Mouse (Mus musculus) kidney, postnatal 0 days (tissue): ENCODE measurements around the gene Acpp. TPM values are rescaled to one million over a fixed set of nuclear protein-coding genes. Genes with fewer than 3 reads are reported as not detected.

Experiments
- ATAC-seq: fragments of 200-750 bp; cut with Nextera tagmentation; replicated peaks from 2 replicates; pipeline ENCODE4 v1.8.0; 2017; ENCODE audit warnings: low read depth, moderate number of reproducible peaks, moderate TSS enrichment, moderate library complexity; ENCODE audit not compliant: low FRiP score
- DNase-seq: peaks from one replicate; pipeline ENCODE4 v3.0.0-alpha.2; 2016; ENCODE audit warnings: low spot score
- H3K27ac ChIP-seq: fragments of 300-500 bp; sonication (generic); 2 replicates; pipeline ENCODE4 v1.5.1; 2014; ENCODE audit warnings: mild to moderate bottlenecking
- H3K27me3 ChIP-seq: fragments of 300-500 bp; sonication (generic); 2 replicates; pipeline ENCODE4 v1.6.1; 2014; ENCODE audit warnings: low read length, mixed read lengths; ENCODE audit not compliant: insufficient read depth
- H3K36me3 ChIP-seq: fragments of 300-500 bp; sonication (generic); 2 replicates; pipeline ENCODE4 v1.6.1; 2014; ENCODE audit warnings: low read length, mixed read lengths; ENCODE audit not compliant: insufficient read depth
- H3K4me1 ChIP-seq: fragments of 300-500 bp; sonication (generic); replicated peaks from 2 replicates; pipeline ENCODE4 v1.6.1; 2014; ENCODE audit warnings: antibody characterized with exemption, low read length, mixed read lengths; ENCODE audit not compliant: insufficient read depth
- H3K4me2 ChIP-seq: fragments of 300-500 bp; sonication (generic); 2 replicates; pipeline ENCODE4 v1.6.1; 2014; ENCODE audit warnings: mild to moderate bottlenecking, low read length, moderate library complexity, mixed read lengths
- H3K4me3 ChIP-seq: fragments of 300-500 bp; sonication (generic); replicated peaks from 2 replicates; pipeline ENCODE4 v1.5.1; 2014; ENCODE audit warnings: low read depth, low read length
- H3K9ac ChIP-seq: fragments of 300-500 bp; sonication (generic); 2 replicates; pipeline ENCODE4 v1.6.1; 2014; ENCODE audit warnings: low read depth, low read length
- H3K9me3 ChIP-seq: fragments of 300-500 bp; sonication (generic); replicated peaks from 2 replicates; pipeline ENCODE4 v1.6.1; 2016; ENCODE audit warnings: low read length, inconsistent platforms, mixed read lengths
- CTCF ChIP-seq: IDR thresholded peaks from 2 replicates; pipeline ENCODE4 v1.5.1; 2016; ENCODE audit warnings: antibody characterized with exemption, low read depth, mild to moderate bottlenecking, moderate library complexity
- WGBS: fragments of 180-500 bp; shearing (Covaris S2); extraction: QIAGEN DNeasy Blood & Tissue Kit; methylation state at CpG from one replicate; pipeline ENCODE4 v1.1.7; 2014; 5-methylcytosine and 5-hydroxymethylcytosine counted together
- polyA plus RNA-seq: library from polyadenylated mRNA; unstranded; fragments of >200 nt; fragmentation: Nextera tagmentation; extraction: Ambion mirVana; gene quantifications from 2 replicates; pipeline ENCODE4 v1.2.1, GENCODE M21; 2015

Acpp gene
- polyA plus RNA-seq, 1 experiment from 2014 or later, result 1.5 TPM

DNA sequence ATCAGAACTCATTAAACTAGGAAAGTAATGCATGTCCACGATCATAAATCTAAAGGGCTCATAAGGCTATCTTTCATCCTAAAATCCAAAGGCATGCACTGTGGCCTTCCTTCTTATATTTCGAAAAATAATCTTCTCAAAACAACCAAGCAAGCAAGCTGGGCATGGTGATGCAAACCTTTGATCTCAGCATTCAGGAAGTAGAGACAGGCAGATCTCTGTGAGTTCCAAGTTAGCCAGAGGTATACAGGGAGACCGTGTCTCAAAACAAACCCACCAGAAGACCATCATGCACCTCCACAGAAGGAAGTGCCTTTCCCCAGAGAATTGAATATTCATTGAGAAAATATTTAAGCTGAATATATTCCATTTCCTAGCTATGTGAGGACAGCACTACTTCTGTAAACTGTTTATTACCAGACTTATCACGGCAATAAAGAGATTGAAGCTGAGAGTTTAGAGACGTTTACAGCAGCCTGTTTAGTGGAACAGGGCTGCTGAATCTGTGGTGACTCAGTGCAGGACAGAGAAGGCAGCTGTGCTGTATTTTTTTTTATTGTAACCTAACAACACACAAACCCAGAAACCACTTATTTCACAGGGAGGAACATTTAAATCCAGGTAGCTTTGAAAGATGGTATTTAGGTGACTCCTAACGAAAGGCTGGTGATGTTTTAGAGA lies 90.1 kb downstream of the Acpp start:
- DNase-seq, result no peak
- no peak overlapping the region for H3K9ac ChIP-seq
- no peak overlapping the region for H3K27ac ChIP-seq
- WGBS, result 46% methylated on average over 6 of the region's 6 CpGs
- no peaks in the 10 kb centered on the region for H3K27me3 ChIP-seq
- no peak for TF ChIP-seq CTCF
- 0 out of 2 replicates have a peak, but pooled peaks cover 8% of the 10 kb centered on the region for H3K36me3 ChIP-seq
- peaks cover 4% of the 10 kb centered on the region; the same call in 1 of the 2 replicates for H3K4me1 ChIP-seq
- H3K4me2 ChIP-seq, result no peak overlapping the region
- H3K9me3 ChIP-seq, result no peaks in the 10 kb centered on the region
- H3K4me3 ChIP-seq, result no peak overlapping the region
- ATAC-seq, result no peak

DNA sequence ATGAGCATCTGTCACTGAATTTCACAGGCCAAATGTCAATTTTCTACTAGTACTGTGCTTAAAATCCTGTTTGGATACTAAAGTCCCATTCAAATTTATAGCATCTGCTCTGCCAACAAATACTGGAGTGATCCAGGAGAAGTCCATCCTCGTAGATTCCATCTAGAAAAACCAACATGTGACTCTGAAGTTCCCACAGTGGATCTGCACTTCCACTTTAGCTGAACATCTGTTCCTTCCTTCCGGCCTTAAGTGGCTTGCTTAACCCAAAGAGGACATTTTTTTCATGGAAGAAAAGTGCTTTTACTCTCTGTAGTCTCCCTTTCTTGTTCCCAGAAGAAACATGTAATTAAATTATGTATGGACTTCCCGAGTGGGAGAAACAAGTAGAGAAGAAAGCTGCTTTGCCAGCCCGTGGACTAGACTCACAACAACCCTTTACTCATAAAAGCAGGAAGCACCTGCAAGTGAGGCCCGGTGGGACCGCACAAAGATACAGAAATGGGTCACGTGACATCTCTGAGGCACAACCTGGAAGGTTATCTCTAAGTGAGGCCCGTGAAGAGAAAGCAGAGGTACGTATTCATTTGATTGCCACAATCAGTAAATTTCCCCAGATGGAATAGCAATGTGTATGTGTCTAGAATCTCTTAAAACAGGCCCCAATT lies 93.6 kb downstream of the Acpp start:
- H3K9ac ChIP-seq, result no peak overlapping the region
- H3K4me2 ChIP-seq, result no peak overlapping the region
- DNase-seq, result no peak
- no peak overlapping the region for H3K4me3 ChIP-seq
- H3K4me1 ChIP-seq, result peaks cover 4% of the 10 kb centered on the region; the same call in 1 of the 2 replicates
- ATAC-seq, result no peak
- H3K27ac ChIP-seq, result no peak overlapping the region
- no peaks in the 10 kb centered on the region for H3K27me3 ChIP-seq
- H3K9me3 ChIP-seq, result no peaks in the 10 kb centered on the region
- TF ChIP-seq CTCF, result no peak
- 80% methylated on average over 9 of the region's 9 CpGs for WGBS
- H3K36me3 ChIP-seq, result 0 out of 2 replicates have a peak, but pooled peaks cover 8% of the 10 kb centered on the region

DNA sequence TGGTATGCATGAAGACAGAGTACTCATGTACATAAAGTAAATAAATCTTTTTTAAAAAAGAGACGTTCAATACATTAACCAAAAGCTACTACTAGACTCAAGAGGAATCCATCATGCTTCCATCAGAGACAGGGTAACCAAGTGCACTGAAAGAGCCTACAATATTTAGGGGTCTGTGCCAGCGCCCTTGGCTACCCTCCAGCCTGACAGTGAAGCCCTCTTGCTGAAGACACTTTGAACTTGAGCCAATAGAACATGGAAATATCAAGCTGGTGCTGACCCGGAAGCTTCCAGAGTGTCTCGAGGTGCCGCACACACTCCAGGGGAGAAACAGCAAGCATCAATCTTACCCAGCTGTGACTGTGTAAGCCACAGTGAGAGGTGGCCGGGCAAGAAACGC lies 97.4 kb downstream of the Acpp start:
- Histone ChIP-seq H3K27me3 (no peaks in the 10 kb centered on the region), H3K27ac (no peak overlapping the region), H3K9me3 (no peaks in the 10 kb centered on the region), H3K36me3 (peaks cover 20% of the 10 kb centered on the region; the same call in 1 of the 2 replicates), H3K4me3 (no peak overlapping the region), H3K4me1 (no peaks in the 10 kb centered on the region), H3K9ac (no peak overlapping the region), H3K4me2 (no peak overlapping the region)
- DNase-seq (no peak), ATAC-seq (no peak)
- TF ChIP-seq CTCF, result no peak
- 75% methylated on average over 7 of the region's 7 CpGs for WGBS

DNA sequence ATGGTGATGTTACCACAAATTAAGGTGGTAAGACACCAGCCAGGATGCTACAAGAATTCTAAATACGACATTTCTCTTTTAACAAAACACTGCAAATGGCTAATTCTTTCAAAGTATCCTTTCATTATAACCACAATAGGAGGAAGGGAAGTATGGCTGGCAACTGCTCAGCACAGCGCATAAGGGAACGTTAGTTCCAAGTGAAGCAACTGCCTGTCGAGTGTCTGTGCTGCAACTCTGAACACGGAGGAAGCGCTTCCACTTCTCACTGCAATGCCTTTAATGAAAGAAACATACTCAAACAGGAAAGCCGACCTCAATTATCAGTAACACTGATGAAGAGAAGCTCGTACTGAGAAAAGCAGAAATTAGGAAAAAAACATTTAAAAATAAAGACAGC lies 98.5 kb downstream of the Acpp start:
- ATAC-seq (no peak), DNase-seq (no peak)
- TF ChIP-seq CTCF, result no peak
- H3K4me1 ChIP-seq, result no peaks in the 10 kb centered on the region
- WGBS, result 89% methylated on average over 8 of the region's 8 CpGs
- no peak overlapping the region for H3K9ac ChIP-seq
- H3K4me2 ChIP-seq, result no peak overlapping the region
- H3K36me3 ChIP-seq, result peaks cover 22% of the 10 kb centered on the region; the same call in 1 of the 2 replicates
- no peaks in the 10 kb centered on the region for H3K9me3 ChIP-seq
- no peak overlapping the region for H3K27ac ChIP-seq
- no peak overlapping the region for H3K4me3 ChIP-seq
- no peaks in the 10 kb centered on the region for H3K27me3 ChIP-seq

Other genes with a start within 250 kb of the Acpp start
- gene Ackr4, start 210.8 kb downstream of the Acpp start, polyA plus RNA-seq, result 1.6 and 2.3 TPM in 2 replicates
- gene Dnajc13, start 74.8 kb downstream of the Acpp start, polyA plus RNA-seq, result 20.8 and 21.9 TPM in 2 replicates
- 0.21 and 0.34 TPM in 2 replicates for gene Cpne4, start 209.5 kb upstream of the Acpp start, polyA plus RNA-seq